Mouse (Mus musculus) mature B cell (primary cell): ENCODE data around the gene Pla2g12a.

Experiments
- in situ Hi-C: fragments of 300-500 bp; cut with MboI; formaldehyde crosslinking; loops from 2 replicates; pipeline ENCODE4 v1.14.3; 2019

Gene Pla2g12a

DNA sequence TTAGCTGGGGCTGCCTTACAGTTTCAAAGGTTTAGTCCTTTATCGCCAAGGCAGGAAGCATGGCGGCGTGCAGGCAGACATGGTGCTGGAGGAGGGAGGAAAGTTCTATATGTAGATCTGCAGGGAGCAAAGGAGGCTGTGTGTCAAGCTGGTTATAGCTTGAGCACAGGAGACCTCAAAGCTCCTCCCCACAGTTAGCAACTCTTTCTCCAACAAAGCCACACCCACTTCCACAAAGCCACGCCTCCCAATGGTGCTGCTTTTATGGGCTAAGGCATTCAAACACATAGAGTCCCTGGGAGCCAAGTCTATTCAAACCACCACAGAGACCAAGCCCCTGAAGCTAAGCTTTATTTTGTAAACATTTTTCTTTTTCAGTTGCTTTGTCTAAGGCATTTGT is 20.5 kb downstream of the Pla2g12a start:
- in situ Hi-C loops = no loop called here

DNA sequence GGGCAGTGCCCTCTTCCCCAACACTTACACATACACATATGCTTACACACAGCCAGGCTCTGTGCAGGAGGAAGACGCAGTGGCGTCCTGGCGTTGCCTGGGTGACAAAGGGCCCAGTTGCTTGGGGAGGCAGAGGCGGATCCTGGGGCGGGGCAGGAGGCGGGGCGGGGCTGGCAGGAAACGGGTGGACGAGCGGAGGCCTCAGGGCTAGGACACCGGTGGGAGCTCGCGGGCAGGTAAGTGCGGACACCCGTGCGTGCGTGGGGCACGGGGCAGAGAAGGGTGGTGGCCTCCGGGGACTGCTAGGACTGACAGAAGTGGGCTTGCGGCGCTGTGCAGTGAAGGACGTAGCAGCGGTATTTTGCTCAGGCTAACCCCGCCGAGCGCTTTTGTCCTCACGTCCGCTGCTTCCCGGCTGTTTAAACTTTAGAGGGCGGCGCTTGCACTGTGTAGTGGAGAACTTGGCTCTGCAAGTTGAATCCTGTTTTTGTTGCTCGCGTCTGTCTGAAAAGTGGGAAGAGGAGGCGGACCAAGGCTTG is 22.9 kb downstream of the Pla2g12a start, which contains the start of gene Casp6:
Gene Casp6 (plus strand): TSS at position 155 of the 539 bp plus-strand sequence.
- in situ Hi-C loops = no loop called here

GRCm38 (mm10) chr3:129903369-129903768 is 25.0 kb downstream of the Pla2g12a start:
- in situ Hi-C loops = no loop called here

- in situ Hi-C loops = no loop called here
These were observed 25.5 kb downstream of the Pla2g12a start for GRCm38 (mm10) chr3:129903866-129904265.

- in situ Hi-C loops = no loop called here
These were observed 26.2 kb downstream of the Pla2g12a start for GRCm38 (mm10) chr3:129904381-129905132.

GRCm38 (mm10) chr3:129912025-129912424 is 33.6 kb downstream of the Pla2g12a start:
- in situ Hi-C loops = no loop called here

DNA sequence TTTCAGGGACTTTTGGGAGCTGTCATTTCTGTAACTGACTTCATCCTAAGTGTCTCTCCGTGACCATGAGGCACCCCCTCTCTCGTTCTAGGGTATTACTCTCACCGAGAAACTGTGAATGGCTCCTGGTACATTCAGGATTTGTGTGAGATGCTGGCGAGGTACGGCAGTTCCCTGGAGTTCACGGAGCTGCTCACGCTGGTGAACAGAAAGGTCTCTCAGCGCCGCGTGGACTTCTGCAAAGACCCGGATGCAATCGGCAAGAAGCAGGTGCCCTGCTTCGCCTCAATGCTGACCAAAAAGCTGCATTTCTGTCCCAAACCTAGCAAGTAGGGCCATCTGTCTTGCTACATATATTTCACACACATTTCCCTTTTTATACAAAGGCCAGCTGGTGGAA is 34.8 kb downstream of the Pla2g12a start:
- in situ Hi-C loops = no loop called here

GRCm38 (mm10) chr3:129917424-129917823 is 39.0 kb downstream of the Pla2g12a start:
- in situ Hi-C loops = no loop called here

- in situ Hi-C loops = no loop called here
These were observed 40.0 kb downstream of the Pla2g12a start for GRCm38 (mm10) chr3:129918434-129918833.

DNA sequence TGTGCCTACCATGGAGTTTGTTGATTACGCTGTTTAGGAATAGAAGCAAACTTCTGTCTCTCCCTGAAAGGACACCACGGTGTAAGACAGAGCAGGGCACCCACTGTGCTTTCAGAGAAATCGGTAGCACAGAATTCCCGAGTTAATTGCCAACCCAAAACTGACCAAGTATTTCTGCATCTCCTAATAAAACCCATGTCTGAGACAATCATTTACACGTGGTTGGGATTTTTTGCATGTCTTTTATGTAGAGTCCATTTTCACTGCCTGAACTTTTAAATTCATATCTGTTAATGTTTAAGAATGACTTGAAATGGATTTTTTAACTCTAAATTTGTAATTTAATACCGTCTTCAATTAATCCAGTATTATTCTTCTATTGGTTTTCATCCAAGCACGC is 45.2 kb downstream of the Pla2g12a start:
- in situ Hi-C loops = no loop called here

DNA sequence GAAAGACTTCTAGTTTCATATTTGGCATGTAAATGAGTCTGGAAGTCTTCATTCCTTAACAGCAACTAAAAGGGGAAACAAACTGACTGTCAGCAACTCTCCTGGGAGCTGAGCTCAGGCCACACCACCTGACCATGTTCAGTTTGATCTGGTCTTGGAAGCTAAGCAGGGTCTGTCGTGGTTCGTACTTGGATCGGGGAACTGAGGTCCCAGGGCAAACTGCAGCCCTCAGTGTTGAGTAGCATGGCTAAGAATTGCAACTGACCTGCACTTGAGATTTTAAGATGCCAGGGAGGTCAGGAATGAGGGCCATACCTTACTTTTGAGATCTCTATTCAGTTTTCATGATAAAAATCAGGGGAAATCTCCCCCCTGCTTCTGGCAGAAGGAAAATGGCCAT is 47.5 kb downstream of the Pla2g12a start:
- in situ Hi-C loops = no loop called here

GRCm38 (mm10) chr3:129930213-129930778 is 51.9 kb downstream of the Pla2g12a start:
- in situ Hi-C loops = no loop called here

GRCm38 (mm10) chr3:129932443-129932842 is 54.0 kb downstream of the Pla2g12a start:
- in situ Hi-C loops = no loop called here

GRCm38 (mm10) chr3:129936561-129936960 is 58.2 kb downstream of the Pla2g12a start:
- in situ Hi-C loops = no loop called here

DNA sequence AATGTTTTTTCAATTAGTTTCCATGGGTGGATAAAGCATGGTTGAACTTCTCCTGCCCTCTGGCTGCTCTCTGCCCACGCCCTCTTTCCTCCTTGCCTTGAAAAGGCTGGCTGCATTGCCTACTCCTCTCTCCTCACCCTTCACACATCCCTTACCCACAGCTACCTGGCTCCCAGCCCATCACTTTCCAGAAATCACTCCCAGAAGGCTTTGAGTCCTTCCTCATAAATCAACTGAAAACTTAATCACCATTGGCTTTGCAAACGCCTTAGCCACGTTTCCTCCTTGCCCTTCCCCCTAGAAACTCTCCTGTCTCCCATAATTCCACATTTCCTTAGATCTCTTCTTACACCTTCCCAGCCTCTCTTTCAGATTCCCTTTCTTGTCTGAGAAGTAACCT is 59.4 kb downstream of the Pla2g12a start:
- in situ Hi-C loops = no loop called here

DNA sequence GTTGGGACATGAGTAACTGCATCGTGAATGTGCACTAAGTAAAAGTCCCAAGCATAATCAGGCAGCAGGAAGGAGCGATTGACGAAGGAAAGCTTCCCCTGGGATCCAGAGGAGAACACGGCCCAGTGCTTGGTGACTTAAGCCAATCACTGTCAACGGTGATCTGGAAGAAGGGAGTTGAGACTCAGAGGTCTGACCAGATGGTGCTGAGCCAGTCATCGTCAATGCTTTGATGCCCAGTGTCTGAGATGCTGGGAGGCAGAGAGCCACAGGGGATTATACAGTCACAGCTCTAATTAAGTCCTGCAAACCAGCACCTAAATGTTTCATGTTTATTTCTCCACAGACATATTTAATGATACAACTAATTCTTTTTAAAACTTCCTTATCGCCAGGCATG is 60.7 kb downstream of the Pla2g12a start:
- in situ Hi-C loops = no loop called here

DNA sequence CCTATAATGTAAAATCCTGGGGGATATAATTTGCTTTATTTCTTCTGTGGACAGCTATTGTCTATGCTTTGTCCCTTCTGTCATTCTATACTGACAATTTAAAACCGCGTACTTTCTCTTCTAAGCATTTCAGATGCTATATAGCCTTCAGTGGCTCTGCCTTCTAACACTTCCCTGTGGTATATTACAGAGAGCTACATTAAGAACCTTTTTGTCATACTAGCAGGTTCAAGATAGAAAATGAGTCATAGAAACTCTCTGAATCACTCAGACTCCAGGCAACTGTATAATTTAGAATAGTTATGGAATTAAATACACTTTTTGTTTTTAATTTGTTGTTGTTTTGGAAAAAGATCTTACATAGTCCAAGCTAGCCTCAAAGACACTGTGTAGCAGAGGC is 62.4 kb downstream of the Pla2g12a start:
- in situ Hi-C loops = no loop called here

- in situ Hi-C loops = no loop called here
These were observed 62.9 kb downstream of the Pla2g12a start for GRCm38 (mm10) chr3:129941291-129941690.

GRCm38 (mm10) chr3:129943813-129944212 is 65.4 kb downstream of the Pla2g12a start:
- in situ Hi-C loops = no loop called here
